Mouse (Mus musculus): ENCODE results near the gene Sgtb. TPM values are rescaled to one million over a fixed set of nuclear protein-coding genes. Genes with fewer than 3 reads are reported as not detected.

Gene Sgtb
- polyA plus RNA-seq (2012; rRNA removed) = 23.6 and 24.7 TPM in 2 replicates

DNA sequence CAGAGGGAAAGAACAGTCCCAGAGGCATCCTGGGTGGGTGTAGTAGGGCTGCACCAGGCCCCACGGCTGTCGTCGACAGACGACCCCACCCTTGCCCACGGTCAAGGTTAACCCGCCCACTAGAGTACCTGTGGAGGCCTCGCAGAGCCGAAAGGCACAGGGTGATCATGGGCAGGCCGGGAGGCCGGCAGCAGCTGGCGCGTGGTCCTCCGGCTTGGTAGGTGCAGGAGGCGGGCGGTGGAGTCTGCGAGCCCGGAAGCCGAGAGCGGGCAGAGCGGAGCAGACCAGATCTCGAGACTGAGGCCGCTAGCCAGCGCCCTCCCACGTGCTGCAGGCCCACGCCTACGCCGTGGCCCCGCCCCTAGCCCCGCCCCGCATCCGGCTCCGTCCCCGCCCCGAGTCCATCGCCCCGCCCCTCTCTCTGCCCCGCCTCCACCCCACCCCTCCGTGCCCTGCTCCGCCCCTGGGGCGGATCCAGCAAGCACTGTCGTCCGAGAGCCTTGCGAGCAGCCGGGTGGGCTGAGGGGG is at the start of gene Sgtb, which contains the start of gene Nln:
TSS of gene Sgtb (plus strand) at position 454 of the 528 bp plus-strand sequence.
TSS of gene Nln (minus strand) at position 327 of the 528 bp plus-strand sequence.

DNA sequence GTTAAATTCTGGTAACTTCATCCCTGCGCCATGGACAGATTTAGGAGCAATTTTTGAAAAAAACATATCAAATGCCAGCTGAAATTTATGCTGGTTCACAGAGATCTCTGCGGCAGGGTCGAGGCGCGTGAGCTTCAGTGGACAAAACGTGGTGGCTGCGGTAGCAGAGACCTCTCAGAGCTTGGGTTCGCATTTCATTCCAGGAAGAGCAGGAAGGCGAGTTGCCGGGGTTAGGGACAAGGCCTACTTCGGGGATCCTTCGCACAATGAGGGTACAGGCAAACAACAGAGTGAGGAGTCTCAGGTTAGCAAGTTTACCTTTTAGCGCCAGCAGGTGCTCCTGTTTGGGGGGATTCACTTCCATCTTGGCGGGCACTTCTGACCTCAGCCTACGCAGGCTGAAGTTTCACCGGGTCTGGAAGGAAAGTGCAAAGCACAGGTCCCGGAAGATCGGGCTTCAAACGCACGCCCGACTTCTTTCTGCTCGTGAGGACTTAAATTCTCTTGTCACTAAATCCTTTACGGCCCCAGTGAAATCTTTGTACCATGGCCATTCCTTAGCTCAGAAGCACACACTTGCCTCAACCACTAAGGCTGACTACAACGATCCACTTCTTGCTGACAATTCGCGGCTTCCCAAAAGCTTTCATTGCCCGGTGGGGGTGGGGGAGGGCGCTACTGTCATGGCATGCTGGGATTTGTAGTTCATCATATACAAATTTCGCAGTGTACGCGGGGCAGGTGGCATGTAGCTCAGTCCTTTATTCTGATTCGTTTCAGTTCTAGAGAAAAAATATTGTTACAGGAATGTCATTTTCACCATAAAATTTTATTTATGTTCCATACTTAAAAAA is 68.5 kb downstream of the Sgtb start, which contains the start of gene Trappc13:
TSS of gene Trappc13 (minus strand) at position 674 of the 854 bp plus-strand sequence.

DNA sequence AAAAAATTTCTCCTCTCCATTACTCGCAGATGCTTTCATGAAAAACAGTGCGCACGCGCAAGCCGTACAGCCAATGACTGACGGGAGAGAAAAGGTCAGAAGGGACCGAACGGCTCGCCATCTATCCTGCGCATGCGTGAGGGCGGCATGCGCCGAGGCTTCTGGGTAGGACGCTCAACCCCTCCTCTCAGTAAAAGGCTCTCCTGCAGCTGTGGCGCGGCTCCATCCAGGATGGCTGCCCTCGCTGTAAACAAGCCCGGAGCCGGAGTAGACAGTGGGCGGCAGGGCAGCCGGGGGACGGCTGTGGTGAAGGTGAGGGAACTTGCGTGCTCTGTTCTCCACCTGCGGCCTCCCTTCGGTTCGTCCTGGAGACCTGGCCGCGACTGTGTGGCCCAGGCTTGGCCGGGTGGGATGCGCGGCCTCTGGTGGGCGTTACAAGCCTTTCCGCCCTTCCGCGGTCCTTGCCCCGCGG is 69.1 kb downstream of the Sgtb start, which contains the start of gene Trim23:
TSS of gene Trim23 (plus strand) at position 148 of the 472 bp plus-strand sequence.

Other genes starting within 250 kb of the Sgtb start
- 16.3 and 18.1 TPM in 2 replicates for gene Erbin, start 189.2 kb upstream of the Sgtb start, polyA plus RNA-seq (2012; rRNA removed)
- gene Nln, start 127 bp upstream of the Sgtb start, polyA plus RNA-seq (2012; rRNA removed) = 42.8 and 49.3 TPM in 2 replicates
- gene Trappc13, start 68.7 kb downstream of the Sgtb start, polyA plus RNA-seq (2012; rRNA removed) = 27.2 and 29.3 TPM in 2 replicates
- gene Trim23, start 69.1 kb downstream of the Sgtb start, polyA plus RNA-seq (2012; rRNA removed) = 34.0 and 38.3 TPM in 2 replicates
- 5.6 and 7.0 TPM in 2 replicates for gene Cenpk, start 118.9 kb downstream of the Sgtb start, polyA plus RNA-seq (2012; rRNA removed)
- 6.7 and 7.3 TPM in 2 replicates for gene Ppwd1, start 119.1 kb downstream of the Sgtb start, polyA plus RNA-seq (2012; rRNA removed)
- 4.6 and 5.0 TPM in 2 replicates for gene Adamts6, start 178.1 kb downstream of the Sgtb start, polyA plus RNA-seq (2012; rRNA removed)

Measured in central nervous system, embryonic 18 days (tissue).